Mouse (Mus musculus): ENCODE results near the gene Zkscan3. TPM values are rescaled to one million over a fixed set of nuclear protein-coding genes. Genes with fewer than 3 reads are reported as not detected.

Zkscan3 gene
- polyA plus RNA-seq, 1 experiment from 2014 or later, result 71.3 TPM

DNA sequence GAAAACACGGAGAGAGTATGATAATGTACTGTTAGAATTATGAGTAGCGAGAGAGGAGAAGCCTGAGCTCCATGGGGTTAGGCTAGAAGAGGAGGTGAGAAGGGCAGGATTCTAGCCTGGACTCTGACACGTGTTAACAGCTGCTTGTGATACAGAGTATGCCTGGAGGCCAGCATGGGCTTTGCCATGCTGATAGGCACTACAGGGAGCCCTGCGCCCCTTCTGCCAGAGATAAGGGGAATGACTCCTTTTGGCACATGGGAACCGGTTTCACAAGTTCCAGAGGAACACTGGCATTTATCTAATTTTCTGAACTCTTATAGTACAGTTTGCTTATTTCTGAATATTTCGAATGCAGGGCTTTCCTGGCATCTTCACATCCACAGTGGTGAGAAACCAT lies 16.3 kb upstream of the Zkscan3 start:
- ATAC-seq (replicated peaks; ENCODE audit: insufficient number of reproducible peaks, low FRiP score, low TSS enrichment), result no peak
- Histone ChIP-seq H3K27me3 (ENCODE audit: control insufficient read depth, insufficient read depth, low read length) (no peaks in the 10 kb centered on the region), H3K4me3 (ENCODE audit: low read depth, low read length) (no peak overlapping the region), H3K4me2 (no peak overlapping the region), H3K9me3 (replicated peaks; ENCODE audit: control insufficient read depth, low read length) (no peaks in the 10 kb centered on the region), H3K36me3 (ENCODE audit: control insufficient read depth, insufficient read depth, low read length) (no peaks in the 10 kb centered on the region), H3K9ac (ENCODE audit: low read depth, low read length) (no peak overlapping the region), H3K27ac (ENCODE audit: low read depth, low read length) (no peak overlapping the region), H3K4me1 (ENCODE audit: control insufficient read depth, insufficient read depth, low read length) (peaks cover 16% of the 10 kb centered on the region)
- 25% methylated on average over 6 of the region's 6 CpGs for WGBS (ENCODE audit: insufficient replicate concordance)

DNA sequence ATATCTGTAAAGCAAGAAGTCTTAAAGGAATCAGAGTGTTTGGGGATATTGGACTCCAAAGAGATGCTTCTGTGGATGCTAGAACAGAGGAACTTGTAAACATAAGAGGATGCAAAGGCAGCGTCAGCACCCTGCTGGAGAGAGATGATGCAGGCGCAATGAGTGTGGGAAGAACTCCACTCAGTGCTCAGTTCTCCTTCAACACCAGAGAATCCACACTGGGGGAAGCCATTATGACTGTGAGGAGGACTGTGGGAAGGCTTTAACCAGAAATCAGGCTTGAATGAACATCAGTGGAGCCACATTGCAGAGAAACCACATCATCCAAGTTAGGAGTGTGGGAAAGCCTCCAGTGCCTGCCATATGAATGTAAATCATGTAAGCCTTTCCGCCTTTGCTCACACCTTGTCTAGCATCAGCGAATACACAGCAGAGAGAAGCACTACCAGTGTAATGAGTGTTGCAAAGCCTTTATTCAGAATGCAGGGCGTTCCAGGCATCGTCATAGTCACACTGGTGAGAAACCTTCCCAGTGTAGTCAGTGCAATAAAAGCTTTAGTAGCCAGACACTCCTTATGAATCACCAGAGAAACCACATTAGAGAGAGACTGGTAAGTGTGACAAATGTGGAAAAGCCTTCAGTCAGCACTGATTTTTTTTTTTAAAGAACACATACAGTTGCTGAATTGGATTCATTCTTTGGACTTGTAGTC lies 14.9 kb upstream of the Zkscan3 start:
- no peaks in the 10 kb centered on the region for H3K9me3 ChIP-seq (replicated peaks; ENCODE audit: control insufficient read depth, low read length)
- no peak overlapping the region for H3K27ac ChIP-seq (ENCODE audit: low read depth, low read length)
- no peak overlapping the region for H3K9ac ChIP-seq (ENCODE audit: low read depth, low read length)
- no peaks in the 10 kb centered on the region for H3K36me3 ChIP-seq (ENCODE audit: control insufficient read depth, insufficient read depth, low read length)
- no peak overlapping the region for H3K4me3 ChIP-seq (ENCODE audit: low read depth, low read length)
- no peaks in the 10 kb centered on the region for H3K27me3 ChIP-seq (ENCODE audit: control insufficient read depth, insufficient read depth, low read length)
- H3K4me1 ChIP-seq (ENCODE audit: control insufficient read depth, insufficient read depth, low read length), result peaks cover 16% of the 10 kb centered on the region
- ATAC-seq (replicated peaks; ENCODE audit: insufficient number of reproducible peaks, low FRiP score, low TSS enrichment), result no peak
- 81% methylated on average over 6 of the region's 6 CpGs for WGBS (ENCODE audit: insufficient replicate concordance)
- no peak overlapping the region for H3K4me2 ChIP-seq

DNA sequence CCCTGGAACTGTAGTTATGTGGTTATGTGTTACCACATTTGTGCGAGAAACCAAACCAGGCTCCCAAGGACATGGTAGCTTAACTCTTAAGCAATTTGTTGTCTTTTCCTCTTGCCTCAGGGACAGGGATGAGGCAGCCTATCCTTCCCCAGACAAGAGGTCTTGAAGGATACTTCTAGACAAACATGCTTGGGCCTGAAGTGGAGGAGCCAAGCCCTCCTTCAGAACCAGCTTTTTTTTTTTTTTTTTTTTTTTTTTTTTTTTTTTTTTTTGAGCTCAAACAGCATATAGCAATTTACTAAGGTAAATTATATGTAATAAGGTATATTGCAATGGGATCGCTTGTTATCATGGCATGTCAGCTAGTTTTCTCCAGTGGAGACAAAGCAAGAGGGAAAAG lies 13.2 kb upstream of the Zkscan3 start:
- 90% methylated on average over 2 of the region's 2 CpGs for WGBS (ENCODE audit: insufficient replicate concordance)
- no peaks in the 10 kb centered on the region for H3K27me3 ChIP-seq (ENCODE audit: control insufficient read depth, insufficient read depth, low read length)
- no peak for ATAC-seq (replicated peaks; ENCODE audit: insufficient number of reproducible peaks, low FRiP score, low TSS enrichment)
- peaks cover 16% of the 10 kb centered on the region for H3K4me1 ChIP-seq (ENCODE audit: control insufficient read depth, insufficient read depth, low read length)
- H3K9ac ChIP-seq (ENCODE audit: low read depth, low read length), result no peak overlapping the region
- H3K9me3 ChIP-seq (replicated peaks; ENCODE audit: control insufficient read depth, low read length), result no peaks in the 10 kb centered on the region
- H3K4me2 ChIP-seq, result no peak overlapping the region
- H3K27ac ChIP-seq (ENCODE audit: low read depth, low read length), result 0 out of 2 replicates have a peak overlapping the region, but pooled peaks have one; percentile 54
- H3K36me3 ChIP-seq (ENCODE audit: control insufficient read depth, insufficient read depth, low read length), result no peaks in the 10 kb centered on the region
- H3K4me3 ChIP-seq (ENCODE audit: low read depth, low read length), result no peak overlapping the region

DNA sequence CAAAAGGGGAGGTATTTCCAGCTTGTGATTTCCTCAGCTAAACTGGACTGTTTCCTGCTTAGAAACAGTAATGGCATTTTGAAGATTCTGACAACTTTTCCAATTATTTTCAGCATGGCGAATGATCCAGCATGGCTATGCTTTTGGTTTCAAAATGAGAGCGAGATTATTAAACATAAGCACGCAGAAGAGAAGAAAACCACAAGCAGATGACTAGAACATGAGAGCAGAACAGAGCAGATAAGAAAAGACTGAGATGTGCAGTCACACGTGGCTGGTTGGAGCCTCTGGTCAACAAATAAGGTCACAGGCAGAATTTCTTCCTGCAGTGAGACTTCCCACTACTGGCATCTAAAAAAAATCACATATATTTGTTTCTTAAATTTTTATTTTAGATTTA lies 12.7 kb upstream of the Zkscan3 start:
- ATAC-seq (replicated peaks; ENCODE audit: insufficient number of reproducible peaks, low FRiP score, low TSS enrichment), result no peak
- Histone ChIP-seq H3K4me1 (ENCODE audit: control insufficient read depth, insufficient read depth, low read length) (peaks cover 16% of the 10 kb centered on the region), H3K27ac (ENCODE audit: low read depth, low read length) (peak overlapping the region; percentile 54; the same call in 1 of the 2 replicates), H3K4me3 (ENCODE audit: low read depth, low read length) (no peak overlapping the region), H3K4me2 (0 out of 2 replicates have a peak overlapping the region, but pooled peaks have one; percentile 3), H3K27me3 (ENCODE audit: control insufficient read depth, insufficient read depth, low read length) (no peaks in the 10 kb centered on the region), H3K36me3 (ENCODE audit: control insufficient read depth, insufficient read depth, low read length) (no peaks in the 10 kb centered on the region), H3K9ac (ENCODE audit: low read depth, low read length) (no peak overlapping the region), H3K9me3 (replicated peaks; ENCODE audit: control insufficient read depth, low read length) (no peaks in the 10 kb centered on the region)
- WGBS (ENCODE audit: insufficient replicate concordance), result 63% methylated on average over 4 of the region's 4 CpGs

DNA sequence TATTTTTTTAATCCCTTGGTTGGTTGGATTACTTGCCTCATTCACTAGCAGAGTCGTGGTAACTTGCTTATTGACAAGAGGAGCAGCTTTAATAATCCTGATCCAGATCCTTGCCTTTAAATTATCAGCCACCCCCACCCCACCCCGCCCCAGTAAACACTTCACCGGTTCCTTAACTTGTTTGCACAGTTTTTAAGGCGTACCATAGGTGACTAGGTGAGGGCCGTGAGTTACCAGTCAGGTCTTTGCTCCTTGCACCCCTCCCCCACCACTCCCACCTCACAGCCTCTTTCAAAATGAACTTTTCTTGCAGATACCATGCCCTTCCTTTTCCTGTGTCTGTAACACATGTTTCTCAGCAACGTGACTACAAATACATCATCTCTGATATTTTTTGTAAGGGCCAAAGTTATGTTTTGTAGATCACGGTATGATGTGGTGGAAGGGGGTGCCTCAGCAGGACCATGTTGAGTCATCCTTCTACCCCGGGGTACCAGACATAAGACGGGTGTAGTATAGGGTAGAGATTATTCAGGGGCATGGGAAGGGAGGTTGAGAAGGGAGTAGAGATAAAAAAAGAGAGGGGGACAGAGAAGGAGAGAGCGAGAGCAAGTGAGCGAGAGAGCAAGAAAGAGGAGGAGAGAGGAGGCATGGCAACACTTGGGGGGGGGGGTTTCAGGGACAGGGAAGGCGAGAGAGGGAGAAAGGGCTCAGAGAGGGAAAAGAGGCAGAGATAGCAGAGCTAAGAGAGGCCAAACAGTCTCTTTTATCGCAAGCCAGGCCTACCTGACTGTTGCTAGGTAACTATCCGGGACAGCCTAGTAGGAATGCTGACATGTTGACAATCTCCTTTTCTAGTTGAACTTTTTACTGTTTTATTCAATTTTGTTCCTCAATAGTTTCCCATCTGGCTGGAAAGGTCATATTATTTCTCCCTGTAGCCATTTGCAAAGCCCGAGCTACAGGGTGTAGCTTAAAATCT lies 12.0 kb upstream of the Zkscan3 start:
- Histone ChIP-seq H3K36me3 (ENCODE audit: control insufficient read depth, insufficient read depth, low read length) (no peaks in the 10 kb centered on the region), H3K4me3 (ENCODE audit: low read depth, low read length) (no peak overlapping the region), H3K9ac (ENCODE audit: low read depth, low read length) (no peak overlapping the region), H3K4me1 (ENCODE audit: control insufficient read depth, insufficient read depth, low read length) (peaks cover 16% of the 10 kb centered on the region), H3K27me3 (ENCODE audit: control insufficient read depth, insufficient read depth, low read length) (no peaks in the 10 kb centered on the region), H3K4me2 (peak overlapping the region; percentile 17), H3K27ac (ENCODE audit: low read depth, low read length) (peak overlapping the region; percentile 54), H3K9me3 (replicated peaks; ENCODE audit: control insufficient read depth, low read length) (no peaks in the 10 kb centered on the region)
- WGBS (ENCODE audit: insufficient replicate concordance), result 47% methylated on average over 15 of the region's 15 CpGs
- no peak for ATAC-seq (replicated peaks; ENCODE audit: insufficient number of reproducible peaks, low FRiP score, low TSS enrichment)

DNA sequence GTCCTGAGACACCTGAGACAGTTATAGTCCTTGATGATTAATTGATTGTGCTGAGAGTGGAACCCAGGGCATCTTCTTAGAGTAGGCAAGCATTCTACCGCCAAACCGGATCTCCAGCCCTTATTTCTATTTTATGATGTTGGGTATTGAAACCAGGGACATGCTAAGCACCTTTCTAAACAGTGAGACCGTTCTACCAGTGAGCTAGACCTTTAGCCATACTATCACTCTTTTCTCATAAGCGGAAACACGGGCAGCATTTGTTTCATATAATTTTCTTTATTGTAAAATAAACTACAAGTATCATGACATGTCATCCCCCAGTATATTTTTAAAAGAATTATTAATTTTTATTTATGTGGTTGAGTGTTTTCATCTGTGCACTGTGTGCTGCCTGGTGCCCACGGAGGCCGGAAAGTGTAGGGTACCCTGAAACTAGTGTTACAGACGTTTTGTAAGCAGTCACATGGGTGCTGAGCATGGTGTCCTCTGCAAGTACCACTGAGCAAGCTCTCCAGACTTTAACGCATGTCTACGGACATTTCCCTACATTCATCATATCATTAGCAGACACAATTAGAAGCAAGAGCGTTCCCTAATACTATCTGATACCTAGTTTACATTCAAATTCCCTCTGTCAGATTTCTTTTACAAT lies 6.4 kb upstream of the Zkscan3 start:
- no peaks in the 10 kb centered on the region for H3K9me3 ChIP-seq (replicated peaks; ENCODE audit: control insufficient read depth, low read length)
- H3K4me2 ChIP-seq, result peak overlapping the region; percentile 74
- no peaks in the 10 kb centered on the region for H3K36me3 ChIP-seq (ENCODE audit: control insufficient read depth, insufficient read depth, low read length)
- peak overlapping the region; percentile 73 for H3K27ac ChIP-seq (ENCODE audit: low read depth, low read length)
- 51% methylated on average over 11 of the region's 11 CpGs for WGBS (ENCODE audit: insufficient replicate concordance)
- H3K27me3 ChIP-seq (ENCODE audit: control insufficient read depth, insufficient read depth, low read length), result no peaks in the 10 kb centered on the region
- peak overlapping the region; percentile 50 for H3K4me3 ChIP-seq (ENCODE audit: low read depth, low read length)
- no peak; the same call in 1 of the 2 replicates for ATAC-seq (replicated peaks; ENCODE audit: insufficient number of reproducible peaks, low FRiP score, low TSS enrichment)
- H3K9ac ChIP-seq (ENCODE audit: low read depth, low read length), result peak overlapping the region; percentile 81
- no peaks in the 10 kb centered on the region for H3K4me1 ChIP-seq (ENCODE audit: control insufficient read depth, insufficient read depth, low read length)

DNA sequence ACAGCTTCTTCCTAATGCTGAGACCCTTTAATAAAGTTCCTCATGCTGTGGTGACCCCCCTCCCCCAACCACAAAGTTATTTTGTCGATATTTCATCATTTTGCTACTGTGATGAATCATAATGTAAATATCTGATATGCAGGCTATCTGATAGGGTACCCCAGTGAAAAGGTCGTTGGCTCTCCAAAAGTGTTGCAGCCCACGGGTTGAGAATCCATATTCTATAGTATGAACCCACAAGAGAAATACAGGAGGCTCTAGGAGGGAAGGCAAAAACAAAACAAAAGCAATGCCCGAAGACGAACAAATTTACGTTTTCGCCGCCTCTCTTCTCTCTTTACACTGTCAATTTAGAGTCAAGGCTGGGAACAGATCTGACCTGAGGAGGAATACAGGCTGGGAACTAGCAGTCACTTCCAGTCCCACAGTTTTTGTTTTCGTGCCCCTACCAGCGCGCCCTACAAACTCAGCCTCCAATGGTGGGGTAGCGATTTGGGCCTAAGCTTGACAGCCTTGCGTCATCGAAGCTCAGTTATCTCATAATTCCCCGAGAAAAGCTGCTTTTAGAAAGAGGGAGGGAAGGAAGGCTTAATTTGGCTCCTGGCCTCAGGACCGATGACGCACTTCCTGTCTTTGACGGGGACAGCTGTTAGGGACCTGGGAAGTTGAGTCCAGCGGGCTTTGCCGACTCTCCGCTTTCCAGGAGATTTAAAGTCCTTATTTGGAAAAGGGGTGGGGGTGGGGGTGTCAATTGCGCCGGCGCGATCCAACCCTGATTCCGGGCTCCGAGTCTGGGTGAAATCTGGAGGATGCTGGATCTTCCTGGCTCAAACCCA lies 5.6 kb upstream of the Zkscan3 start:
- ATAC-seq (replicated peaks; ENCODE audit: insufficient number of reproducible peaks, low FRiP score, low TSS enrichment), result peak; percentile 87
- WGBS (ENCODE audit: insufficient replicate concordance), result 3% methylated on average over 27 of the region's 27 CpGs

More for the DNA sequence above, 5.6 kb upstream of the Zkscan3 start:
- peak overlapping the region; percentile 73 for H3K27ac ChIP-seq (ENCODE audit: low read depth, low read length)
- H3K9ac ChIP-seq (ENCODE audit: low read depth, low read length), result peak overlapping the region; percentile 81
- no peaks in the 10 kb centered on the region for H3K9me3 ChIP-seq (replicated peaks; ENCODE audit: control insufficient read depth, low read length)
- H3K36me3 ChIP-seq (ENCODE audit: control insufficient read depth, insufficient read depth, low read length), result no peaks in the 10 kb centered on the region
- H3K4me1 ChIP-seq (ENCODE audit: control insufficient read depth, insufficient read depth, low read length), result no peaks in the 10 kb centered on the region
- H3K4me3 ChIP-seq (ENCODE audit: low read depth, low read length), result peak overlapping the region; percentile 50
- no peaks in the 10 kb centered on the region for H3K27me3 ChIP-seq (ENCODE audit: control insufficient read depth, insufficient read depth, low read length)
- peak overlapping the region; percentile 74 for H3K4me2 ChIP-seq

All from heart, embryonic 11.5 days (tissue).